Mouse (Mus musculus) neural tube, embryonic 15.5 days (tissue): ENCODE results near the gene Cbwd1. TPM values are rescaled to one million over a fixed set of nuclear protein-coding genes. Genes with fewer than 3 reads are reported as not detected.
A peak's percentile ranks its signal among the peaks of the same experiment; 100 is the strongest.
"Not testable (repeated sequence)": the region's sequence is repeated elsewhere in the genome, so short reads cannot be mapped to it uniquely, and the experiment has no call there.

ENCODE experiments used
- ATAC-seq: fragments of 200-750 bp; cut with Nextera tagmentation; 2 replicates; pipeline ENCODE4 v1.8.0; 2017; ENCODE audit warnings: mild to moderate bottlenecking, moderate TSS enrichment, moderate library complexity; ENCODE audit not compliant: low FRiP score
- H3K27ac ChIP-seq: fragments of 300-500 bp; sonication (generic); replicated peaks from 2 replicates; pipeline ENCODE4 v1.5.1; 2015; ENCODE audit warnings: mild to moderate bottlenecking, inconsistent platforms
- H3K27me3 ChIP-seq: fragments of 300-500 bp; sonication (generic); replicated peaks from 2 replicates; pipeline ENCODE4 v1.6.1; 2015; ENCODE audit warnings: inconsistent platforms
- H3K36me3 ChIP-seq: fragments of 300-500 bp; sonication (generic); 2 replicates; pipeline ENCODE4 v1.6.1; 2015; ENCODE audit warnings: inconsistent platforms
- H3K4me1 ChIP-seq: fragments of 300-500 bp; sonication (generic); 2 replicates; pipeline ENCODE4 v1.6.1; 2015; ENCODE audit warnings: inconsistent platforms
- H3K4me2 ChIP-seq: fragments of 300-500 bp; sonication (generic); 2 replicates; pipeline ENCODE4 v1.6.1; 2015; ENCODE audit warnings: inconsistent platforms, mild to moderate bottlenecking, moderate library complexity
- H3K4me3 ChIP-seq: fragments of 300-500 bp; sonication (generic); replicated peaks from 2 replicates; pipeline ENCODE4 v1.5.1; 2015; ENCODE audit warnings: mild to moderate bottlenecking, inconsistent platforms
- H3K9ac ChIP-seq: fragments of 300-500 bp; sonication (generic); replicated peaks from 2 replicates; pipeline ENCODE4 v1.6.1; 2015; ENCODE audit warnings: mild to moderate bottlenecking, inconsistent platforms
- H3K9me3 ChIP-seq: fragments of 300-500 bp; sonication (generic); replicated peaks from 2 replicates; pipeline ENCODE4 v1.6.1; 2016; ENCODE audit warnings: inconsistent platforms
- WGBS: fragments of 180-500 bp; shearing (Covaris S2); methylation state at CpG from one replicate; pipeline ENCODE4 v1.1.7; 2015; ENCODE audit warnings: mixed read lengths; 5-methylcytosine and 5-hydroxymethylcytosine counted together
- microRNA-seq: library from miRNA; unstranded; fragments of <30 nt; microRNA quantifications from one replicate; pipeline ENCODE4, GENCODE M21; 2017
- polyA plus RNA-seq: library from polyadenylated mRNA; unstranded; fragments of >200 nt; fragmentation: Nextera tagmentation; extraction: Ambion mirVana; gene quantifications from 2 replicates; pipeline ENCODE4 v1.2.1, GENCODE M21; 2015

Cbwd1 gene
- polyA plus RNA-seq, 1 experiment from 2014 or later: 16.3 TPM

- H3K4me2 ChIP-seq, H3K4me1 ChIP-seq, ATAC-seq, H3K9me3 ChIP-seq, H3K4me3 ChIP-seq, H3K27ac ChIP-seq, H3K36me3 ChIP-seq, H3K27me3 ChIP-seq, H3K9ac ChIP-seq: not testable (repeated sequence)
- 85% methylated on average over 23 of the region's 26 CpGs for WGBS
Observed at GRCm38 (mm10) chr19:24875129-24875870, 86.1 kb downstream of the Cbwd1 start, which contains the start of gene Gm10053. Gene Gm10053 (plus strand): TSS chr19:24875686.

- Histone ChIP-seq H3K9me3 (no peaks in the 10 kb centered on the region), H3K4me2 (no peak overlapping the region), H3K36me3 (no peaks in the 10 kb centered on the region), H3K4me3 (no peak overlapping the region), H3K4me1 (peaks cover 5% of the 10 kb centered on the region; the same call in 1 of the 2 replicates), H3K9ac (no peak overlapping the region), H3K27me3 (peaks cover 9% of the 10 kb centered on the region), H3K27ac (no peak overlapping the region)
- no peak for ATAC-seq
- WGBS: 59% methylated on average over 2 of the region's 2 CpGs
Observed at GRCm38 (mm10) chr19:24873873-24874272, 87.5 kb downstream of the Cbwd1 start.

- H3K9me3 ChIP-seq: no peaks in the 10 kb centered on the region
- WGBS: 14% methylated on average over 18 of the region's 18 CpGs
- peak overlapping the region; percentile 55 for H3K9ac ChIP-seq
- H3K27ac ChIP-seq: no peak overlapping the region
- H3K4me1 ChIP-seq: peaks cover 5% of the 10 kb centered on the region; the same call in 1 of the 2 replicates
- peak overlapping the region; percentile 80 for H3K4me2 ChIP-seq
- peak; percentile 84 for ATAC-seq
- peaks cover 9% of the 10 kb centered on the region for H3K27me3 ChIP-seq
- H3K36me3 ChIP-seq: no peaks in the 10 kb centered on the region
- H3K4me3 ChIP-seq: peak overlapping the region; percentile 42
Observed at GRCm38 (mm10) chr19:24871037-24871635, 90.3 kb downstream of the Cbwd1 start.

Small RNA genes lying within 50 kb of the gene (microRNA-seq; reads per million reads assigned to microRNA genes)
- gene Mir3084-1: not detected

Other genes with a start within 250 kb of the Cbwd1 start
- gene Pgm5, start 99.8 kb downstream of the Cbwd1 start, polyA plus RNA-seq: 1.2 and 4.2 TPM in 2 replicates
- 322 and 341 TPM in 2 replicates for gene Gm10053, start 85.9 kb downstream of the Cbwd1 start, polyA plus RNA-seq
- not detected in 2 replicates for gene Foxd4, start 60.4 kb downstream of the Cbwd1 start, polyA plus RNA-seq
- gene Dock8, start 37.9 kb upstream of the Cbwd1 start, polyA plus RNA-seq: 1.2 and 9.1 TPM in 2 replicates